17 mouse cellular contexts compared by ENCODE assay signal in the genomic region with DNA sequence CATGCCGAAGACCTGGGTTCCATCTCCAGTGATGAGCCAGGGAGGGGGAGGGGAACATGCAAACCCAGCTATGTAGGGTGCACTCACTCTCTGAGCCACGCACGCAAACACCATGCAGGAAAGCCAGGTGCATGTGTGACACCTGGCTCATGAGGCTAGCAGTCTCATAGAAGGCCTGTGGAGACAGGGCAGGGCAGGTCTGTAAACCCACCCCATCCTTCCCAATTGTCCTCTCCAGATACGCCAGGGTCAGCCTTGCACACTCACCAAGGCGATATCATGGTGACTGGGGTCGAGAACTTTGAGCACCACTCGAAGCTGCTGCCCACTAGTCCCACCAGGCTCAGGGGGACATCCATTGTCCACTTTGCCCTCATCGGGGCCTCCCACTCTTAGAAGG.
"Had no signal": no experiment of that assay in that cellular context is flagged by ENCODE, and none has a peak within 500 bp of the region (broad histone marks: within the 10 kb centered on the region; RNA-seq: fewer than 3 reads in every experiment).

No protein-coding gene starts in this region.

- H3K27me3 ChIP-seq: neural tube, embryonic 12.5 days; neural tube, embryonic 13.5 days; neural tube, embryonic 15.5 days; stomach, embryonic 15.5 days had no signal

- H3K9ac ChIP-seq: neural tube, embryonic 12.5 days; neural tube, embryonic 13.5 days; neural tube, embryonic 15.5 days; stomach, embryonic 15.5 days had no signal

- H3K4me1 ChIP-seq: neural tube, embryonic 12.5 days; neural tube, embryonic 13.5 days; neural tube, embryonic 15.5 days; stomach, embryonic 15.5 days had no signal

- H3K27ac ChIP-seq: neural tube, embryonic 12.5 days; neural tube, embryonic 13.5 days; neural tube, embryonic 15.5 days; stomach, embryonic 15.5 days; stomach, postnatal 0 days had no signal

- H3K9me3 ChIP-seq: neural tube, embryonic 12.5 days; neural tube, embryonic 13.5 days; neural tube, embryonic 15.5 days; stomach, embryonic 15.5 days had no signal

- H3K4me2 ChIP-seq: neural tube, embryonic 12.5 days; neural tube, embryonic 13.5 days; neural tube, embryonic 15.5 days; stomach, embryonic 15.5 days had no signal

- DNase-seq: retina, postnatal 1 day; right cerebral cortex, adult 18-20 months; right cerebral cortex, postnatal 14 days; right cerebral cortex, postnatal 25 days; right cerebral cortex, postnatal 4 days; spleen, adult 18-20 months; thymus, adult 18-20 months; thymus, adult 2 months; thymus, postnatal 14 days; thymus, postnatal 25 days; thymus, postnatal 36 days; thymus, postnatal 4 days had no signal

- H3K4me3 ChIP-seq: neural tube, embryonic 12.5 days; neural tube, embryonic 13.5 days; neural tube, embryonic 15.5 days; stomach, embryonic 15.5 days had no signal
